Mouse (Mus musculus) midbrain, embryonic 13.5 days (tissue): ENCODE data around the gene Vhl. TPM values are rescaled to one million over a fixed set of nuclear protein-coding genes. Genes with fewer than 3 reads are reported as not detected.

Experiments
- ATAC-seq: fragments of 200-750 bp; cut with Nextera tagmentation; 2 replicates; pipeline ENCODE4 v1.8.0; 2017; ENCODE audit warnings: mild to moderate bottlenecking, moderate TSS enrichment, moderate library complexity
- H3K27ac ChIP-seq: fragments of 300-500 bp; sonication (generic); 2 replicates; pipeline ENCODE4 v1.5.1; 2015; ENCODE audit warnings: inconsistent platforms, mild to moderate bottlenecking, moderate library complexity
- H3K27me3 ChIP-seq: fragments of 300-500 bp; sonication (generic); 2 replicates; pipeline ENCODE4 v1.6.1; 2015; ENCODE audit warnings: mild to moderate bottlenecking, inconsistent platforms
- H3K36me3 ChIP-seq: fragments of 300-500 bp; sonication (generic); 2 replicates; pipeline ENCODE4 v1.6.1; 2015; ENCODE audit warnings: mild to moderate bottlenecking, inconsistent platforms
- H3K4me1 ChIP-seq: fragments of 300-500 bp; sonication (generic); replicated peaks from 2 replicates; pipeline ENCODE4 v1.6.1; 2015; ENCODE audit warnings: inconsistent platforms
- H3K4me2 ChIP-seq: fragments of 300-500 bp; sonication (generic); replicated peaks from 2 replicates; pipeline ENCODE4 v1.6.1; 2015; ENCODE audit warnings: moderate library complexity, mild to moderate bottlenecking, inconsistent platforms
- H3K4me3 ChIP-seq: fragments of 300-500 bp; sonication (generic); replicated peaks from 2 replicates; pipeline ENCODE4 v1.5.1; 2015; ENCODE audit warnings: mild to moderate bottlenecking, inconsistent platforms
- H3K9ac ChIP-seq: fragments of 300-500 bp; sonication (generic); replicated peaks from 2 replicates; pipeline ENCODE4 v1.6.1; 2015; ENCODE audit warnings: mild to moderate bottlenecking, inconsistent platforms
- H3K9me3 ChIP-seq: fragments of 300-500 bp; sonication (generic); 2 replicates; pipeline ENCODE4 v1.6.1; 2016; ENCODE audit warnings: mild to moderate bottlenecking, inconsistent platforms
- WGBS: fragments of 180-500 bp; shearing (Covaris S2); methylation state at CpG from one replicate; pipeline ENCODE4 v1.1.7; 2015; 5-methylcytosine and 5-hydroxymethylcytosine counted together
- polyA plus RNA-seq: library from polyadenylated mRNA; unstranded; fragments of >200 nt; fragmentation: Nextera tagmentation; extraction: Ambion mirVana; gene quantifications from 2 replicates; pipeline ENCODE4 v1.2.1, GENCODE M21; 2015

Vhl gene
- polyA plus RNA-seq, 1 experiment from 2014 or later = 60.2 TPM

- H3K4me3 ChIP-seq = peak within 1 kb of the TSS; percentile 45
- 10% methylated on average over 37 of the region's 37 CpGs for WGBS
- no peaks in the 10 kb centered on the region for H3K9me3 ChIP-seq
- H3K4me2 ChIP-seq = peak within 1 kb of the TSS; percentile 65
- H3K4me1 ChIP-seq = 0 out of 2 replicates have a peak, but pooled peaks cover 2% of the 10 kb centered on the region
- peak within 1 kb of the TSS; percentile 67 for H3K9ac ChIP-seq
- peaks cover 7% of the 10 kb centered on the region for H3K36me3 ChIP-seq
- no peak within 1 kb of the TSS for H3K27ac ChIP-seq
- peak; percentile 95 for ATAC-seq
- no peaks in the 10 kb centered on the region for H3K27me3 ChIP-seq
Observed at GRCm38 (mm10) chr6:113638302-113639040, 14.7 kb downstream of the Vhl start, which contains the start of gene Irak2. TSS of gene Irak2 (plus strand) at chr6:113638467.

DNA sequence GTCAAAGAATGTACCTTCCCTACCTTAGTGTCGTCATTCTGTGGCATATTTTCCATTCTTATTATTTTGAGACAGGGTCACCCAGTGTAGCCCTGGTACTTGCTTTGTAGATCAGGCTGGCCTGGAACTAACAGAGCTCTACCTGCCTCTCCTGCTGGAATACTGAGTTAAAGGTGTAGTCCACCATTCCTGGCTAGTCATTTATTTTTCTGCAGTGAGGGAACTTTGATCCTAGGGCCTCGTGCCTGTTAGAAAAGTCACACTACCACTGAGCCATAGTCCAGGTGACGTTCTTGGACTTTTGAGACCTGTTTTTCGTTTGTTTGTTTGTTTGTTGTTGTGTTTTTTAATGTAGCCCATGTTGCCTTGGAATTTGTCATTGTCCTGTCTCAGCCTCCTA lies 15.4 kb downstream of the Vhl start:
- Histone ChIP-seq H3K4me1 (0 out of 2 replicates have a peak, but pooled peaks cover 2% of the 10 kb centered on the region), H3K9ac (no peak overlapping the region), H3K27me3 (no peaks in the 10 kb centered on the region), H3K27ac (no peak overlapping the region), H3K9me3 (no peaks in the 10 kb centered on the region), H3K4me3 (no peak overlapping the region), H3K4me2 (no peak overlapping the region), H3K36me3 (no peaks in the 10 kb centered on the region)
- ATAC-seq = no peak
- 81% methylated on average over 4 of the region's 4 CpGs for WGBS

DNA sequence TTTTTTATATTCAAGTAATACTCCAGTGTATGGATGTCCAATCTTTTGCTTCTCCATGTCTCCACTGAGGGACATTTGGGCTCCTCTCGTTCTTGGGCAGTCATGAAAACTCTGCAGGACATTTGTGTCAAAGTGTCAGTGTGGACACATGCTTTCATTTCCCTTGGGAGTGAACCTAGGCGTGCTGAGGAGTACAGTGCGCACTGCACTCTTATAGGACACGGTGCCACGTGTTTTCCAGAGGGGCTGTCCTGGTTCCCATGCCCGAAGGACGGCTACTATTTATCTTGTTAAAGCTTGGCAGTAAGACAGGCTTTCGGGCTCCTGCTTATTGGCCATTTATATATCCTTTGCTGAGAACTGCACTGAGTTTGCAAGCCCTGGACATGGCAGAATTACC lies 18.8 kb downstream of the Vhl start:
- Histone ChIP-seq H3K4me1 (0 out of 2 replicates have a peak, but pooled peaks cover 2% of the 10 kb centered on the region), H3K9ac (no peak overlapping the region), H3K36me3 (no peaks in the 10 kb centered on the region), H3K4me3 (no peak overlapping the region), H3K9me3 (no peaks in the 10 kb centered on the region), H3K4me2 (no peak overlapping the region), H3K27me3 (no peaks in the 10 kb centered on the region), H3K27ac (no peak overlapping the region)
- ATAC-seq = no peak
- WGBS = 87% methylated on average over 8 of the region's 8 CpGs

GRCm38 (mm10) chr6:113643021-113643420 lies 19.3 kb downstream of the Vhl start:
- no peaks in the 10 kb centered on the region for H3K36me3 ChIP-seq
- no peak overlapping the region for H3K27ac ChIP-seq
- no peak overlapping the region for H3K9ac ChIP-seq
- H3K4me3 ChIP-seq = no peak overlapping the region
- H3K27me3 ChIP-seq = no peaks in the 10 kb centered on the region
- no peak for ATAC-seq
- H3K4me1 ChIP-seq = 0 out of 2 replicates have a peak, but pooled peaks cover 2% of the 10 kb centered on the region
- no peak overlapping the region for H3K4me2 ChIP-seq
- no peaks in the 10 kb centered on the region for H3K9me3 ChIP-seq
- WGBS = 91% methylated on average over 4 of the region's 4 CpGs

GRCm38 (mm10) chr6:113643967-113644366 lies 20.2 kb downstream of the Vhl start:
- Histone ChIP-seq H3K27me3 (no peaks in the 10 kb centered on the region), H3K4me3 (no peak overlapping the region), H3K4me1 (no peaks in the 10 kb centered on the region), H3K9ac (no peak overlapping the region), H3K9me3 (no peaks in the 10 kb centered on the region), H3K4me2 (no peak overlapping the region), H3K36me3 (no peaks in the 10 kb centered on the region), H3K27ac (no peak overlapping the region)
- WGBS = 98% methylated on average over 2 of the region's 2 CpGs
- ATAC-seq = no peak

DNA sequence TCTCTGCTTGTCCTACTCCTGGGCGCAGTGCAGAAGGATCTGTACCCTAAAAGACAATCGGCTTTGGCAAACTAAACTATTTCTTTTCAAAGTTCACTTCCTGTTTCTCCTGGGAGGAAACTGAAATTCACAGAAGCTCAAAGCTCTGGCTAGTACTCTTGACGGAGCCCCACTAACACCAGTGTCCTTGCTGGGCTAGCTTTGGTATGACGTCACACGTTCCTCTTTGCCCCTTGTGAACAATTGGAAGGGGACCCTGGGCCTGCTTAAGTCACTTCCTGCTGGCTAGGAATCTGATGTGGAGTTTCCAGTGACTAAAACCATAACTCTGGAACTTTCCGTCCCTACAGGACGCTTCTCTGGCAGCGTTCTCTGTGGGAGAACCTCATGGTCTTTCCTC lies 21.0 kb downstream of the Vhl start:
- Histone ChIP-seq H3K27ac (no peak overlapping the region), H3K9ac (no peak overlapping the region), H3K4me1 (no peaks in the 10 kb centered on the region), H3K9me3 (no peaks in the 10 kb centered on the region), H3K4me2 (no peak overlapping the region), H3K36me3 (no peaks in the 10 kb centered on the region), H3K4me3 (no peak overlapping the region), H3K27me3 (no peaks in the 10 kb centered on the region)
- no peak for ATAC-seq
- WGBS = 85% methylated on average over 8 of the region's 8 CpGs

DNA sequence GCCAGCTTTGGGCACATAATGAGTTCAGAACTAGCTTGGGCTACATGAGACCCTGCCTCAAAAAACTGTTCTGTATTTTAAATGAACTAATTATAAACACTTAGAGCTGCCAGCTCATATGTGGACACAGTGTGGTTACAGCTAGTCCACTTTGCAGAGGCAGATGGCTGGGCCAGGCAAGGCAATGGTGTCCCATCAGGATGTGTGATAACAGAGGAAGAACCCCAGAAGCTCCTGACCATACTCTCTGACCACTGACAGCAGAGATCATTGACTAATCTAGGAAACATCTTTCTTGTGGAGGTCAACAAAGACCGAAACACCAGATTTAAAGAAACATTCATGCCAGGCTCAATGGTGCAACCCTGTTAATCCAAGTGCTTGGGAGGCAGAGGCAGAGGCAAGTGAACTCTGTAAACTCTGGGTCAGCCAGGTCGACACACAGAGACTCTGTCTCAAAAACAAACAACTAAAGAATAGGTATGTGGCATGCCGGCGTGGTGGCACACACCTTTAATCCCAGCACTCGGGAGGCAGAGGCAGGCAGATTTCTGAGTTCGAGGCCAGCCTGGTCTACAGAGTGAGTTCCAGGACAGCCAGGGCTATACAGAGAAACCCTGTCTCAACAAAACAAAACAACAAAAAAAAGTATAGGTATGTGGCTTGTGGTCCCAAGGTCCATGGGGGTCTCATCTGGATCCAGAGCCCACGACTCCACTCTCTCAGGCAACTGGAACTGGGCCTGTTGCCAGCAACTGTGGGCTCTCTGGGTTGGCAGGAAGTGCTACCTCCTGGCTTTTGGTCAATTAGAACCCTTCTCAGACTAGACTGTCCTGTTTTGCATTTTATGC lies 25.8 kb downstream of the Vhl start:
- ATAC-seq = no peak
- Histone ChIP-seq H3K4me3 (no peak overlapping the region), H3K27me3 (no peaks in the 10 kb centered on the region), H3K27ac (no peak overlapping the region), H3K4me1 (no peaks in the 10 kb centered on the region), H3K36me3 (no peaks in the 10 kb centered on the region), H3K9ac (no peak overlapping the region), H3K4me2 (no peak overlapping the region), H3K9me3 (no peaks in the 10 kb centered on the region)
- 87% methylated on average over 7 of the region's 7 CpGs for WGBS

DNA sequence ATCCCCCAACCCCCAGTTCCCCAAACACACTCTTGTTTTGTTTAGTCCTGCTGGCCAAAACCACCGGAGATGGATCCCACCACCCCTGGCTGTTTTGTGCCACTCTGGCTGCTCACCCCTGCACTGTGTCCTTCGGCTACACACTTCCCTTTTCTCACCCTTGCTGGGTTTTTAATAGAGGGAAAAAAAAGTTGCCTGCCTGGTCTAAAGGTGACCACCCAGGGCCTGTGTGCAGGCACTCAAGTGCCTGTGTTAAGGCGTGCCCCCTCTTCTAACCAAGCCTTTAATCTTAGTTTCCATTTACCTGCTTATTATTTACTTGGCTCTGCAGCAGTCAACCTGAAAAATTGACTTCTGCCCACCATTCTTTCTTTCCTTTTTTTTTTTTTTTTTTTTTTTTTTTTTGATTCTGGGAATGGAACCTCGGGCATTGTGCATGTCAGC lies 26.5 kb downstream of the Vhl start:
- Histone ChIP-seq H3K4me3 (no peak overlapping the region), H3K9ac (no peak overlapping the region), H3K4me1 (no peaks in the 10 kb centered on the region), H3K27ac (no peak overlapping the region), H3K4me2 (no peak overlapping the region), H3K36me3 (no peaks in the 10 kb centered on the region), H3K27me3 (no peaks in the 10 kb centered on the region), H3K9me3 (no peaks in the 10 kb centered on the region)
- 79% methylated on average over 4 of the region's 4 CpGs for WGBS
- ATAC-seq = no peak

- H3K27me3 ChIP-seq = no peaks in the 10 kb centered on the region
- no peak overlapping the region for H3K4me2 ChIP-seq
- no peaks in the 10 kb centered on the region for H3K36me3 ChIP-seq
- H3K27ac ChIP-seq = no peak overlapping the region
- WGBS = 63% methylated on average over 3 of the region's 3 CpGs
- no peak overlapping the region for H3K4me3 ChIP-seq
- H3K9ac ChIP-seq = no peak overlapping the region
- H3K9me3 ChIP-seq = no peaks in the 10 kb centered on the region
- H3K4me1 ChIP-seq = no peaks in the 10 kb centered on the region
- ATAC-seq = no peak
Observed at GRCm38 (mm10) chr6:113651626-113652025, 27.9 kb downstream of the Vhl start.

DNA sequence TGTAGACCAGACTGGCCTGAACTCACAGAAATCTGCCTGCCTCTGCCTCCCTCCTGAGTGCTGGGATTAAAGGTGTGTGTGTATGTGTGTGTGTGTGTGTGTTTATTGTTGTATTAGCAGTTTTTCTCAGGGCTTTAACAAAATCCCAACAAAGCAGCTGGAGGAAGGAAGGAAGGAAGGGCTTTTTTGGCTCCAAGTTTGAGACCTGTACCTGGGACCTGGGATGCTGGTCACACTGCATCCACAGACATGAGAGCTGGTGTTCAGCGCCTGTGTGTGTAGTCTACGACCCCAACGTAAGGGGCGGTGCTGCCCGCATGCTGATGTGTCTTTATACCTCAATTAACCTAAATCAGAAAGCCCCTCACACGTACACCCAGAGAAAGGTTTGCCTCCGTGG lies 29.8 kb downstream of the Vhl start:
- Histone ChIP-seq H3K36me3 (no peaks in the 10 kb centered on the region), H3K27me3 (no peaks in the 10 kb centered on the region), H3K9ac (no peak overlapping the region), H3K27ac (no peak overlapping the region), H3K4me2 (no peak overlapping the region), H3K9me3 (no peaks in the 10 kb centered on the region), H3K4me1 (no peaks in the 10 kb centered on the region), H3K4me3 (no peak overlapping the region)
- ATAC-seq = no peak
- 92% methylated on average over 7 of the region's 7 CpGs for WGBS

DNA sequence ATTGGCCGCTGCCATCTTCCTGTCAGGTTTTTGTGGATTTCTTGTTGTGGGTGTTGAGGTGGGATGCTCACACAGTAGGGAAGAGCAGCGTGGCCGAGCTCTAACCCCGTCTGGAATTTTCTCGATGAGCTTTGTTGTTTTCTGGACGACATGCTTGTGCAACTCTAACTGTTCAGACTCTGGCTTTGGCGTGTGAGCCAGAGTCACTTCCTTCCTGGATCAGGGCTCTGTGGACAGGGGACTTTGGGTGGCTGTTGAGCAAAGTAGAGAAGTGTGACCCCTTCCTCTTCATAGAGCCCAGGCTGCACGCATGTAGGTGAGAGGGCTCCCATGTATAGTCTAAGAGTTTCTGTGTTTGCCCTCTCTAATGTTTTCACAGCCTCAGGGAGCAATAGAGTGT lies 30.3 kb downstream of the Vhl start:
- Histone ChIP-seq H3K4me3 (no peak overlapping the region), H3K9ac (no peak overlapping the region), H3K36me3 (no peaks in the 10 kb centered on the region), H3K4me1 (no peaks in the 10 kb centered on the region), H3K9me3 (no peaks in the 10 kb centered on the region), H3K27me3 (no peaks in the 10 kb centered on the region), H3K27ac (no peak overlapping the region), H3K4me2 (no peak overlapping the region)
- no peak for ATAC-seq
- WGBS = 86% methylated on average over 8 of the region's 8 CpGs

- H3K27me3 ChIP-seq = no peaks in the 10 kb centered on the region
- 87% methylated on average over 16 of the region's 16 CpGs for WGBS
- ATAC-seq = no peak
Observed at GRCm38 (mm10) chr6:113654753-113655397, 31.1 kb downstream of the Vhl start.

More at GRCm38 (mm10) chr6:113654753-113655397, 31.1 kb downstream of the Vhl start:
- Histone ChIP-seq H3K9ac (no peak overlapping the region), H3K27ac (no peak overlapping the region), H3K4me2 (no peak overlapping the region), H3K4me3 (no peak overlapping the region), H3K4me1 (no peaks in the 10 kb centered on the region), H3K9me3 (no peaks in the 10 kb centered on the region), H3K36me3 (no peaks in the 10 kb centered on the region)
